Mouse (Mus musculus) inflammation-experienced regulatory T-cells, adult 16 weeks (primary cell): ENCODE measurements around the gene Oscar. TPM values are rescaled to one million over a fixed set of nuclear protein-coding genes. Genes with fewer than 3 reads are reported as not detected.

Source experiments
- polyA plus RNA-seq: library from polyadenylated mRNA; unstranded; fragments of 100-300 nt; shearing (Covaris generic); gene quantifications from one replicate; pipeline ENCODE4 v1.2.1, GENCODE M21; 2017

Oscar gene
- polyA plus RNA-seq = not detected

DNA sequence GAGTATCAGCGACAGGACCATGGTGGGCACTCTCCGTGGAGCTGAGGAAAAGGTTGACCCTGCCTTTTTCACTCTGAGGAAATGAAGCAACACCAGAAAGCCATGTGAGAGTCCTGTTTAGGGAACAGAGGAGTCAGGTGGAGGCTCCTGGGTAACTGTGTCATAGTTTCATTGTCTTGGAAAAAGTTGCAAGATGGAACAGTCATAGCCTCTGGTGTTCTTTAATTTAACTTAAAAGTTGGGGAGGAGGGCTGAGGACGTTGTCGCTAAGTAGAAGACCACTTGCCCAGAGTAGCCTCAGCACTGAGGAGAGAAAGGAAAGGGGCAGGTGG lies at the start of gene Oscar:
TSS of gene Oscar (minus strand) at position 101 of the 332 bp plus-strand sequence.

DNA sequence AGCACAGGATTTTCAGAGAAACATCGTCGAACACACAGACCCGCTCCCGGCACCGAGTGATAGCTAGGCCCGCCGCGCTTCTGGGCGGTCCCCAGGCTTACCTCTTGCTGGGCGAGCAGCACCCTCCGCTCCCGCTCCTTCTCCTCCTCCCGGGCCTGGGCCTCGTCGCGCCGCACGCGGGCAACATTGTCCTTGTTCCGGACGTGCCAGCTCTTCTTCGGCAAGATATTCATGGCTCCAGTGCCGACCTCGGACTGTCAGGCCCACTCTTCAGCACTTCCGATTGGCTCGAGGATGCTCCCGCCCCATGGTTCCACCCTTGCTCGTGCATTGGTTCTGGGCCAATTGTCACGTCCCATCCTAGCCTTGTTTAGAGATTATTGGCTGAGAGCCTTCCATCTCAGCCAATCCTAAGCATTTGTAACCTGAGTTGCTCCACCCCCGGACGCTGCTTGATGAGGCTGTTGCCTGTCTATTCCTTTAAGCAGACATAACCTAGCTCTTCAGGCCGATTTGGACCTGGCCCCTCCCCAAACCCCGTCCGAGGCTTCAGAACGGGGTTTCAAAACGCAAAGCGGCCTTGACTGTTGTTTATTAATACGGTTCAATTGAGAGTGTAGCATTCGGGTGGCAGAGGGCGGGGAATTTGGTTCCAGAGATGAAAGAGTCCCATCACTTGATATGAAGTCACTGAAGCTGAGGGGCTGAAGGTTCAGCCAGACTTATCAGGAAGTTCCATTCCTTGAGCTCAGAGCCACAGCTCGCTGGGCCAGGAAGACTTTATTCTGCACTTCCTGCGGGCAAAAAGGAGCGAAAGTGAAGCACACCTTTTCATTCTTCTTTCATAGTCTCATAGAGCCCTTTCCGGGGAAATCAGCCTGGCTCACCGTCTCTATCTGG lies 49.5 kb upstream of the Oscar start, which contains the start of gene Leng1:
TSS of gene Leng1 (minus strand) at position 626 of the 900 bp plus-strand sequence.

DNA sequence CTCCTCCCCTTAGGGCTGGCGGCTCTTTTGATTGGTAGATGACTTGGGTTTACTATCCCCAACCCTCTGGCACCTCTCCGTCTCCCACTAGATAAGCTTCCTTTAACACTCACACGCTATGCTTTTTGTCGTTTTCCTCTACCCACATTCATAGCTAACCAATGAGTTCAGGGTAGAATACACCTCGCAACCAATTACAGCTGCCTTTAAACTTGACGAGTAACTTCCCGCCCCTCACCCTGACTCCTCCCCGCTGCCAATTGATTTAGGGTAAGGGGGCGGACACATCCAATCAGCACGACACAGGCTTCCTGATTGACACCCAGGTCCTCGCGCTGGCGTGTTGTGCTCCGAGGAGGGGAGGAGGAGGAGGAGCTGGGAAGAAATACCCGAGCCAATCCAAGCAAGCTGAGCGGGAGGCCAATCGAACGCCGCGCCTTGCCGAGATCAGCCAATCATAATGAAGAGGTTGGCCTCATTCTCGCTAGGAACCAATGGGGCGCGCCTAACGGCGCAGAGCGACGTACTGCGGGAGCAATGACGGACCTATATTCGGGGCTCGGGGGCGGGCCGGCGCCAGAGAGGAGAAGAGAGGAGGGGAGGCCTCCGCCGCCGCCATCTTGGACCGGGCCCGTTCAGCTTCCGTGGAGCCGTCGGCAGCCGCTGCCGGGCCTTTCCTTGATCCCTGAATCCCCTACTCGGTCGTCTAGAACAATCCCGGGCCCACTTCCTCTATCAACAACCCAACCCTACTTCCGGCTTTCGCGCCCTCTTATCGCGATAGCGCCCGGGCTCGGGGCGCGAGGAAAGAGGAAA lies 28.9 kb upstream of the Oscar start, which contains the start of gene Cnot3:
TSS of gene Cnot3 (plus strand) at position 597 of the 816 bp plus-strand sequence.

DNA sequence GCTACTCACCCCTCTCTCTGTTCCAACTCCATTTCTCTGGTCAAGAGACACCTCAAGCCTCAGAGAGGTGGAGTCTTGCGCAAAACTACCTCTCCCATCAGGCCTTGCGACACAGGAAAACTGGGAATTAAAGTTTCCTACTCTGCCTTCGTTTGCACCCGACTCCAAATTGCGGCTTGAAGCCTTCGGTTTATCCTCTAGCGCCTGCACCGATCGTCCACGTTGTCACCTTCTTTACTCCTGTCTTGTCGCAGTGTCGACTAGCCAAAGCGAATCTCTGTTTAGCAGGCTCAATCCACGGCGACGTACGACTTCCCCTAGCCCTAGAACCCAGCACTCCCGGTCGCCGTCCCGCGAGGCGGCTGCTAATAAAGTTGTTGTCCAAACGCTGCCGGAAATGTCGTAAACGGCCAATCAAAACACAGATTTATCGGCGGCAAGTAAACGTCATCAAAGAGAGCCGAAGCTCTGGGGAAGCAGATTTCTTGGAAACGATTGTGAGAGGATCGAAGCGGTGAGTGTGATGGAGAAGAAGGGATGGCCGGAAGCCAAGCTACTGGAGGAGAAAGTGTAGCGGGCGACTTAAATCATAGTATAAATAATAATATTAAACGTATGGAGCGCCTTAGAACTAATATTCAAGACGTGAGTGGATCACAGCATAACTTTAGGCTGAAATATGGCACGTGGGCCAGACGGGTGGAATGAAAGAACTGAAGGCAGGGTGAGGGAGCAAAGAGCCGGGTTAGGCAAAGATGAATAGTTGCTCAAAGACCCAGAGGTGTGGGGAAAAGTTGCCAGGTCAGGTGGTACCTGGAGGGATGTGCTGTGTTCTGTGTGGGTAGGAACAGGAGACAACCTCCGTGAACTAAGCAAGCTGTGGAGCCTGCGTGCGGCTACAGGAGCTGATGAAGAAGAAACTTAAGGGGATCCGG lies 13.9 kb upstream of the Oscar start, which contains the start of the genes Tfpt and Prpf31:
TSS of gene Tfpt (minus strand) at position 387 of the 935 bp plus-strand sequence.
TSS of gene Prpf31 (plus strand) at position 443 of the 935 bp plus-strand sequence.

DNA sequence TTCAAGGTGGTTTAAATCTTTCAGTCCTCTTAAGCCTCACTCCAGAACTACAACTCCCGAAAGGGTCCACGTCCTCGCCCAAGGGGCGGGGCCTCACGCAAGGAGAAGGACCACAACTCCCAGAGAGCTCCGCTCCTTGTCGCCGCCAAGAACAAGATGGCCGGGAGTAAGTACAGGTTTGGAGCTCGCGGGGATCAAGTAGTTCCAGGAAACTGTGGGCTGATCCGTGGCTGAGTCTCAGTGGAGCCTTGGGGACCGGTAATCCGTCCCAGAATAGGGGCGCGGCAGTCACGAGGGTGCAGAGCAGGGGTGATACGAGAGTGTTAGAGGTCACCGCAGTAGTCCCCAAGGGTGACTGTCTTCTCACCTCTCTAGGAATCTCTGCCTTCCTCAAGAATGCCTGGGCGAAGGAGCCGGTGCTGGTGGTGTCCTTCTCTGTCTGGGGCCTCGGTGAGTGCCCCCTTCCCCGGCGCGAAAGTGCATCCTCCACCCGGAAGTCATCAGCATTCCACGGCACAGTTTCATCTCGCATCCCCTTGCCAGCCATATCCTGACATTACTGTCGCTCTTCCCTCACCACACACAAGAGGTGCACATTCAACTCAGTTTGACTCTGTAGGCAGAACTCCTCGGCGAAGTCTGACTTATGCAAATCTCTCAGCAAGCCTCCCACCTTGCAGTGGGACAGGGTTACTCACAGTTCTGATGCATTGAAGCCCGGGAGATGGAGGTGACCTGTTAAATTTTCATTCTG lies 1.5 kb upstream of the Oscar start, which contains the start of gene Ndufa3:
TSS of gene Ndufa3 (plus strand) at position 132 of the 754 bp plus-strand sequence.

Other genes starting within 250 kb of the Oscar start
- not detected for gene Cacng8, start 225.5 kb downstream of the Oscar start, polyA plus RNA-seq
- gene Cacng6, start 192.0 kb downstream of the Oscar start, polyA plus RNA-seq = not detected
- not detected for gene Tarm1, start 113.5 kb downstream of the Oscar start, polyA plus RNA-seq
- gene Ndufa3, start 1.2 kb upstream of the Oscar start, polyA plus RNA-seq = 501 TPM
- 51.7 TPM for gene Tfpt, start 13.8 kb upstream of the Oscar start, polyA plus RNA-seq
- gene Prpf31, start 13.8 kb upstream of the Oscar start, polyA plus RNA-seq = 96.5 TPM
- 110 TPM for gene Cnot3, start 29.1 kb upstream of the Oscar start, polyA plus RNA-seq
- 29.2 TPM for gene Leng1, start 49.7 kb upstream of the Oscar start, polyA plus RNA-seq
- 4.6 TPM for gene Tmc4, start 61.4 kb upstream of the Oscar start, polyA plus RNA-seq
- gene Tsen34, start 76.7 kb upstream of the Oscar start, polyA plus RNA-seq = 20.6 TPM
- 79.1 TPM for gene Mboat7, start 77.4 kb upstream of the Oscar start, polyA plus RNA-seq
- gene Rps9, start 87.8 kb upstream of the Oscar start, polyA plus RNA-seq = 1,712 TPM
- gene Pirb, start 104.2 kb upstream of the Oscar start, polyA plus RNA-seq = 1.7 TPM
- gene Gm15448, start 209.5 kb upstream of the Oscar start, polyA plus RNA-seq = not detected
- 0.62 TPM for gene Pira2, start 228.9 kb upstream of the Oscar start, polyA plus RNA-seq